Mouse (Mus musculus) brain, embryonic 18.5 days (tissue): ENCODE data around the gene Tmem167b.
A peak's percentile ranks its signal among the peaks of the same experiment; 100 is the strongest.

Source experiments
- DNase-seq: peaks from one replicate; pipeline ENCODE4 v3.0.0-alpha.2; 2012; ENCODE audit warnings: low read depth, low spot score

The Tmem167b gene

DNA sequence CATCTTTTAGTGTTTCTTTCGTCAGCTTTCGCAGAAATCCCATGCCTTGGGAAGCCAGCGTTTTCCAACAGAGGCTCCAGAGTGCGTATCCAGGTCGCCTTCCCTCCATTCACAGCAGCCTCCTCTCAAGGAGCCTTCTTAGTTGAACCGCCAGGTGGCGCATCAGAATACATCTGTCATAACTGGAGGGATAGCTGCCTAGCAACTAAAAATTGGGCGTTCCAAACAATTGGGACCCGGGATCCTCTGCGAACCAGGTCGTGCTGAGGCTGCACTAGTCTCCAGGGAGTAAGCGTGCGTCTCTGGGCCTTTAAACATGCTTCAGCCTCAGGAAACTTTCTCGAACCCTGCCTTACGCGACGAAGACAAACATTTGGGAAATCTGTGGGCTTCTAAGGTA, 25.0 kb downstream of the Tmem167b start:
- DNase-seq: peak; percentile 78

GRCm38 (mm10) chr3:108536517-108537260, 25.6 kb downstream of the Tmem167b start, which contains the start of gene 5330417C22Rik:
5330417C22Rik (minus strand) TSS chr3:108536536.
- DNase-seq: peak; percentile 79

DNA sequence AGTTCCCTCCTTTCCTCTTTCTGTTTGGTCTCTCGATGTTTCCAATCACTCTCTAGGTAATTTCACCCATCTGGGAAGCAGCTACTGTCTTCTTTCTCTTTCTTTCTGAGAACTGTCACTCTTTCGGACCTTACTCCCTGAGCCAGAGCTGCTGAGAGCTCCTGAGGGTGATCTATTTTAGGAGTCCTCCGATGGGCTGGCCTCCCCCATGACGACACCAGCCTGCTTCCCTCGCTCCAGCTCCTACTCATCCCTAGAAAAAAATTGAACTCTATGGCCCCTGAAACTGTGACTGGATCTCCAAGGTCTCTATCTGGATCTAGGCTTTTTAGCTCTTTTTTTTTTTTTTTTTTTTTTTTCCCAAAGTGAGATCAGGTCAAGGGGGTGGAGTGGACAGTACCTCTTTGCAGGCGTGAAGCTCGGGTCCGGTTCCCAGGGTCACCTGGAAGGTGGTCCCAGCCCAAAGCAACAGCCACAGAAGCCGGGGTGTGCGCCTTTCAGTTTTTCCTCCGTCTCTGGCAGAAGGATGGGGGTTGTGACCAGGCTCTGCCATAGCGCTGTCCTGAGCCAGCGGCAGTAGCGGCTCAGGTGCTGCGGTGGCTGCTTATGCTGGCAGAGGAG, 26.3 kb downstream of the Tmem167b start:
- no peak for DNase-seq

- no peak for DNase-seq
These were observed 28.3 kb downstream of the Tmem167b start, which contains the start of gene 1700013F07Rik for GRCm38 (mm10) chr3:108533951-108534350. 1700013F07Rik (plus strand) TSS chr3:108534150.

DNA sequence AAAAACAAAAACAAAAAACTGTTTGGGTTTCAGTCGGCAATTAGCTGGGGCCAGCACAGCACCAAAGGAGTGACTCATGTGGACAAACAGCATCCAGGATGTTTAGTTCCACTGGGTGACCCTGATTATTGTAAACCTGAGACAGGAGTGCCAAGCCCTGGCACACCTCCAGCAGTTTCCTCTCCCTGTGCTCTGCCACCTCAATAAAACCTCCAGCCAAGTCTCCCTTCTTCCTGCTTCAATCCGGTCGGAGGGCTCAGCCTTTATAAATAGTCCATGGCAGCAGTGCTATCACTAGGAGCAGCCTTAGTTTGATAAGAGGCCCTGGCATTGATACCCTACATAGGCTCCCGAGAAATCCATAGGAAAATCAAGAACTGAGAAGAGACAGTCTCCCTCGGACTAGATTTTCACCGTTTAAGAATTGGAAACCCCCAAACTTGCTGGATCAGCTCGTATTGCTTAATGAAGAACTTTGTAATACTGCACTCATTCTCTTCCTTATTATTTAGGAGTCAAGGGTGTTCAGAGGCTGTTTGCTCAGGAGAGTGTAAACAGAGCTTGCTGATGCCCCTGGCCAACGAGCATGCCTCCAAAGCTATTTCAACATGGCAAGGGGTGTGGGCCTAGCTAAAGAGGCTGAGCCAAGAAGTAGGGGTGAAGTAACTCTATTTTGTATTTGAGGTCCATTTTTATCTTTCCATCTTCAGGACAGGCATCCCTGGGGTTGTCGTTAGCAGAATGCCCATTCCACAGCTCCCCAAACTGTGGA, 29.0 kb downstream of the Tmem167b start:
- DNase-seq: no peak

DNA sequence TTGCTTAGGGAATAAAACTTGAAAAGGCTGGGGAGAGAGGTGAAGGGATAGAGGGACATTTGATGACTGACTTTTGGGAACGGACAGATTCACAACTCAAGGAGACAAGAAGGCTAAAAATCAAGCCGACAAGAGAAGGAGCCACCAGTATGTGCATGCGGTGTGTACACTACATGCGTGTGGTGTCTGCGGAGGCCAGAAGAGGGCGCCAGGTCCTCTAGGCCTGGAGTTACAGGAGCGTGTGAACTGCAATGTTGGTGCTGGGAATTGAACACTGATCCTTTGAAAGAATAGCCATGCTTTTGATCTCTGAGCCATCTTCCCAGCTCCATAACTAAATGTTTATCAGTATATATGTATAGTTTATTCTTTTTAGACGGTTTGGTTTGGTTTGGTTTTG, 33.8 kb downstream of the Tmem167b start:
- no peak for DNase-seq

DNA sequence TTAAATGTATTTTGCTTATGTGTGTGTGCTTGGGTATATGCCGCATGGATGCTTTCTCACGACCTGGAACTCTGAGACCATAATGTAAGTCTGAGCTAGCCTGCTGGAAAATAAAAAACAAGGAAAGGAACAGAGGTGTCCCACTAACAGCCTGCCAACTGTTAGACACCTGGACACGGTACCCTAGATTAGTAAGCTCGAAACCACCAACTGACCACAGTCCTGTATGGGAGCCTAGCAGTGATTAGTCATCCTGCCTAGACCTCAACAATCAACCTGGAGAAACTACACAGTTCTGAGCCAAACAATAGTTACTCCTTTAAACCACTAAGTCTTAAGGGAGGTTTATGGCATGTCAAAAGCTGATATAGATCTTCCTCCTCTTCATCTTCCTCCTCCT, 38.9 kb downstream of the Tmem167b start:
- no peak for DNase-seq

DNA sequence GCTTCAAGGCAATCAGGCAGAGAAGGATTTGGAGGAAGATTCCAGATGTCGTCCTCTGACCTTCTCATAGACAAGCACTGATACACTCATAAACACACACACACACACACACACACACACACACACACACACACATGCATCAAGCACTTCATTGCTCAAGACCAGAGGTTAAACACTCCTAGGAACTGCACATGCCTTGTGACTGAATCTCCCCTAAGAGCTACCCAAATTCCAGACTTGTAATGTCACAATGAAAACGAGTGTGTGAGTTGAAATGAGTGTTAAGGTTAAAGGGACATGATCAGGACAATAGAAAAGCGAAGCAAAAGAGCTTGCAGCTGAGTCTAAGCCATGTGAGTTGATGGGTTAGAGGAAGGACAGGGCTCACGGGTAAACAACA, 44.0 kb downstream of the Tmem167b start:
- no peak for DNase-seq

DNA sequence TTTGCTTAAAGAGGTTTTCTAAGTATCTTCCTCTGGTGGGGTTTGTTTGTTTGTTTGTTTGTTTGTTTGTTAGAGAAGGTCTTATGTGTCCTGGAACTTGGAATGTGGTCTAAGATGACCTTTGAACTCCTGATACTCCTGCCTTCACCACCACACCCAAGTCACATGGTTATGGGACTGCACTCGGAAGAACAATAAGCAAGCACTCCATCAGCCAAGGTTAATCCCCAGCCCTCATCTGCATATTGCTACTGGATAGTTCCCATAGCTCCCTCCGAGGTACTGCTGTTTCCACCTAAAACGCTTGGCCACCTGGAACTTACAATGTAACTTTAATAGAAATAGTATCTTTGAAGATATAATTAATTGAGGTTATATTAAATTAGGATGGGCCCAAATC, 48.8 kb downstream of the Tmem167b start:
- no peak for DNase-seq

DNA sequence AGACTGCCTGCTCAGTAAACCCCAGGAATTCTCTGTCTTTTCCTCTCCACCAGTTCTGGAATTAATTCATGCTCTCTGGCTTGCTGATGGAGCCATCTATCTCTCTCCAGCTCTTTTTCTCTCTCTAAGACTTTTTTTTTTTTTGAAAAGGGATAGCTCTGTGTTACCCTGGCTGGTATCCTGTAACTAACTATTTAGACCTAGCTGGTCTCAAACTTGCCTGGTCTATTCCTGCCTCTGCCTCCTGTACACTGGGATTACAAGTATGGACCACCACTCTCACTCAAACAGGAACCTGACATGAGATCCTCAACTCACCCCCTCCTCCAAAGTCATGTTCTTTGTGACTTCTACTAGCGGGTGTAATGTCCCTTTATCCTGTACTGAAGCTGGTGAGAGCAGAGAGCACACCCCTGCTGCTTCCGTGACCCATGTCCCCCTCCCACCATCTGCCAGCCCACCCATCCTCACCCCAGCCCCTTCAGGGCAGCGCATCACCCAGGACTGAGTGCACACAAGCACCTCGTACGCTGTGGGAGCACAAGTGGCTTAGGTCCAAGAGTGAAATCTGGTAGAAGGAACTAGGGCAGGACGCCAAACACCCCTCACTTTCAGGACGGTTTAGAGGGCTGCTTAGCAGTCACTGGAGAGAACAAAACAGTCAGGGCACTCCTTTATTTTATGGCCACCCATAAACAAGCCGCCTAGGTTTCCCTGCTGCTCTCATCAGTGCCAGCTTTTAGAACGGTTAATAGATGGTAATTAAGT, 51.4 kb downstream of the Tmem167b start:
- DNase-seq: peak; percentile 36

DNA sequence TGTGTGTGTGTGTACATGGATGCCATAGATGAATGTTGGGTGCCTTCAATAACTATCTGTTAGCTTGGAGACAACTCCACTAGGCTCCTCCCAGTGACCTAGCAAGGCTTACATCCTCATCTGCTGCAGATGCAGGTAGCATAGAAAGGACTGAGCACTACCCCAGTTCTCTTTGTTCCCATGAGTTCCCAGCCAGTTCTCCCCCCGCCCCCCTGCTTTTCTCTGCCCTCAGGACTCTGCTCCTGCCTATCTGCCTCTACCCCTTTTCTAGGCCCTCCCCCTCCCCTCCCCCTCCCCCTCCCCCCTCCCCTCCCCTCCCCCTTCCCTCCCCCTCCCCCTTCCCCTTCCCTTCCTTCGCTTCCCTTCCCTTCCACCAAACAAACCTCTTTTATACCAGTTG, 52.1 kb downstream of the Tmem167b start:
- DNase-seq: no peak

DNA sequence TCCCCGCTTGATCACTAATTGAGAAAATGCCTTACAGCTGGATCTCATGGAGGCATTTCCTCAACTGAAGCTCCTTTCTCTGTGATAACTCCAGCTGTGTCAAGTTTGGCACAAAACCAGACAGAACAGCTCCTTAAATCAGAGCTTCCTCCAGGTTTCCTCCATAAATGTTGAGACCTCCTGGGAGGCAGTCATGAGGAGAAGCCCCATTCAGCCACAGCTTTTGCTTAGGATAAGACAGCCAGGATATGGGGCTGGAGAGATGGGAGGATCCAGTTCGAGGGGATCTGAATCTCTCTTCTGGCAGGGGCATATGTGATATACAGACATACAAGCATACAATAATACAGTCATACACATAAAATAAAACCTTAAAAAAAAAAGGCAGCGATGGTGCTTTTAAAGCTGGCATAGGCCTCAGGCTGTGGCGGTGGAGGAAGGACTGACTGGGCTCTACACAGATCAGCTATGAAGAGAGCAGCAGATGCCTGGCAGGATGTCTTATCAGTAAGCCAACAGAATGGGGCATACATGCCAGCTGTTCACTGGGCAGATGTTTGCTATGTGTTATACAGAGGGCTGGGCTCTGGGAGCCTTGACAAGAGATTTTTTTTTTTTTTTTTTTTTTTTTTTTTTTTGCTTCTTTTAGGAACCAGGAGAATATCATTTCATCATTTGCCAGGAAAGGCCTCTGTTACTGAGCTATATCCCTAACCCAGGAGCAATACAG, 53.4 kb downstream of the Tmem167b start:
- DNase-seq: no peak
